Mouse (Mus musculus) testis, adult 2 months (tissue): ENCODE results near the gene Cib1. TPM values are rescaled to one million over a fixed set of nuclear protein-coding genes. Genes with fewer than 3 reads are reported as not detected.

Experiments
- H3K27ac ChIP-seq: fragments of 200-500 bp; 2 replicates; pipeline ENCODE4 v1.5.1; 2012; ENCODE audit warnings: low read depth, low read length; ENCODE audit not compliant: control insufficient read depth, insufficient read depth
- H3K27me3 ChIP-seq: fragments of 200-500 bp; 2 replicates; pipeline ENCODE4 v1.6.1; 2012; ENCODE audit warnings: mild to moderate bottlenecking, low read length, moderate library complexity; ENCODE audit not compliant: control insufficient read depth, insufficient read depth
- H3K36me3 ChIP-seq: fragments of 200-500 bp; 2 replicates; pipeline ENCODE4 v1.6.1; 2012; ENCODE audit warnings: mild to moderate bottlenecking, low read length; ENCODE audit not compliant: control insufficient read depth, insufficient read depth
- H3K4me1 ChIP-seq: fragments of 200-500 bp; 2 replicates; pipeline ENCODE4 v1.6.1; 2012; ENCODE audit warnings: low read length; ENCODE audit not compliant: control insufficient read depth, insufficient read depth
- H3K4me3 ChIP-seq: fragments of 200-500 bp; 2 replicates; pipeline ENCODE4 v1.5.1; 2012; ENCODE audit warnings: low read depth, mild to moderate bottlenecking, low read length, moderate library complexity, mixed read lengths; ENCODE audit not compliant: control insufficient read depth
- CTCF ChIP-seq: fragments of 200-500 bp; IDR thresholded peaks from 2 replicates; pipeline ENCODE4 v1.5.1; 2012; ENCODE audit warnings: low read depth, mild to moderate bottlenecking, inconsistent platforms, low read length, moderate library complexity; ENCODE audit not compliant: control insufficient read depth, insufficient read depth, insufficient replicate concordance
- POLR2A ChIP-seq: fragments of 200-500 bp; IDR thresholded peaks from 2 replicates; pipeline ENCODE4 v1.6.1; 2012; ENCODE audit warnings: low read depth, mild to moderate bottlenecking, inconsistent platforms, low read length, moderate library complexity; ENCODE audit not compliant: control insufficient read depth
- polyA plus RNA-seq: library from polyadenylated mRNA; depleted of rRNA; stranded (reverse); fragments of >200 nt; gene quantifications from 2 replicates; pipeline ENCODE4 v1.2.3, GENCODE M21; 2012

The Cib1 gene
- polyA plus RNA-seq, 1 experiment, result 411 TPM

DNA sequence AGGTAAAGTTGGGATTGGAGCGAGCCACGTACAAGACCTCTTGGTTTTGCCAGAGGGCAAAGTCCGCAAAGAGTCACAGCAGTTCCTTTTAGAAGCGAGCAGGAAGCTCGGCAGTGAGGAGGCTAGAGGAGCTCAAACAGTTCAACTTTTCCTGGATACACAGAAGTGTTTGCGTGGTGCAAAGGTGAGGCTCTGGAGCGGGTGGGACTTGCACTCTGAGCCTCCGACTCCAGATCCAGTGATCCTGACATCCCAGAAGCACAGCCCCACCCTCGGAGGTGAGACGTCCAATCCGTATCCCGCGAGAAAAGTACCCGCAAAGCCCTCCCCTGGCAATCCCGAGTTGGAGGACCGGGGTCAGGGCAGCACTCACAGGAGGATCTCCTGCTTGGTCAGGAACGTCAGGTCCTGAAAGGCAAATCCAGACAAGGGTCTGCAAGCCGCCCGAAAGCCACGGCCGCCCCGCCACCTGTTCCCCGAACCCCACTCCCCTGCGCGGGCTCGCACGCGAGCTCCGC lies 583 bp downstream of the Cib1 start:
- Histone ChIP-seq H3K4me3 (peak overlapping the region; percentile 97), H3K36me3 (no peaks in the 10 kb centered on the region; the same call in 1 of the 2 replicates), H3K27ac (peak overlapping the region; percentile 89), H3K4me1 (peaks cover 8% of the 10 kb centered on the region), H3K27me3 (no peaks in the 10 kb centered on the region)
- TF ChIP-seq CTCF (no peak), POLR2A (no peak)

DNA sequence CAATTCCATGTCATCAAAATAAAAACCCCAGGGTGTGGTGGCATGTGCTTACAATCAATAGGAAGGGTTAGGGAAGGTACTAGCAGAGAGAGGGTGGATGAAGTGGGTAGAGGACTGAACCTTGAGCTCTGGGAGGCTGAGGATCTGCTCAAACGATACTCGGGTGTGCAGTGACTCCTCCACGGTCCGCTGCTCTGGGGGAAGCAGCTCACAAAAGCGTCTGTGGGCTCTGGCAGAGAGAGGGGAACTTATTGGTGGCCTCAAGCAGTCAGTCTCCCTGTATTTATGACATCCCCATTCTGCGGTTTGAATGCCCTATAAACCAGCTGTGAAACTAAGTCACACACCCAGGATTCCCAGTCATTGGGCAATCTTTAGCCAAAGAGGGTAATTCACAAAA lies 2.4 kb downstream of the Cib1 start:
- no peak overlapping the region for H3K27ac ChIP-seq
- H3K36me3 ChIP-seq, result peaks cover 1% of the 10 kb centered on the region; the same call in 1 of the 2 replicates
- TF ChIP-seq POLR2A (no peak), CTCF (no peak)
- no peaks in the 10 kb centered on the region for H3K27me3 ChIP-seq
- H3K4me3 ChIP-seq, result no peak overlapping the region
- peaks cover 8% of the 10 kb centered on the region for H3K4me1 ChIP-seq

DNA sequence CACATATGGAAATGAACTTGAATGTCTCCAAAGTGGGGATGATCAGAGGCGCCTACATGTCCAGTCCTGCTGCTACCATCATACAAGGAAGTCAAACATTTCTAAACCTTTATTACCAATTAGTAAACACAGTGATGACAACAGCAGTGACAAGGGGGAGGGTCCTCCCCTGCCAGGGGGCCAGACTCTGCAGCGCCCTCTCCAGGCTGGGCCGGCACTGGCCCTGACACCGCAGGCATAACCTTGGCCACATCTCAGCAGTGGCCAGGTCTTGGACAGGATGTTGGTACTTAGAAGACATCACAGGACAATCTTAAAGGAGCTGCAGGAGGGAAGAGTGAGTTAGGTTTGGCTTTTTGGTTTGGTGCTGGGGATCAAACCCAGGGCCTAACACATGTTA lies 5.5 kb downstream of the Cib1 start:
- Histone ChIP-seq H3K4me3 (peak overlapping the region; percentile 71), H3K36me3 (peaks cover 1% of the 10 kb centered on the region; the same call in 1 of the 2 replicates), H3K27ac (no peak overlapping the region), H3K4me1 (peaks cover 4% of the 10 kb centered on the region), H3K27me3 (no peaks in the 10 kb centered on the region)
- TF ChIP-seq CTCF (peak; percentile 42; the same call in 1 of the 2 replicates), POLR2A (no peak)

DNA sequence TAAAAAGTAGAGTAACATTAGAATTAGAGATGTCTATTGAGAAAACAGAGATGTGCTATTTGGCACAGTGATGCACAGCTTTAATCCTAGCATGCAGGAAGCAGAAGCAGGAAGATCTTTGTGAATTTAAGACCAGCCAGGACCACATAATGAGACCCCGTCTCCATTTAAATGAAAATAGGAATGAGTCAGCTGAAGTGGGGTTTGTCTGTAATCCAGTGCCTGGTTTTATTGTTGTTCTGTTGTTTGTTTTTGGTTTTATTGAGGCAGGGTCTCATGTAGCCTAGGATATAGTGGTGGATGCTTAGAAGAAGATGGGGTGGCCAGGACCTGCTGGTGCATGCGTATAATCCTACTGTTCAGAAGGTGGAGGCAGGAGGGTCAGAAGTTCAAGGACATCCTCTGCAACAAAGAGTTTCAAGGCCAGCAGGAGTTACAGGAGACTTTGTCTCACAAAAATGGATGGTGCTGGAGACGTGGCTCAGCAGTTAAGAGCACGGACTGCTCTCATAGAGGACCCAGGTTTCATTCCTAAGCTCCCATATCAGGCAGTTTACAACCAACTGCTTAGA lies 11.3 kb downstream of the Cib1 start:
- TF ChIP-seq POLR2A, result no peak
- no peak for TF ChIP-seq CTCF
- H3K27ac ChIP-seq, result no peak overlapping the region
- H3K27me3 ChIP-seq, result no peaks in the 10 kb centered on the region
- no peaks in the 10 kb centered on the region for H3K4me1 ChIP-seq
- no peak overlapping the region for H3K4me3 ChIP-seq
- peaks cover 4% of the 10 kb centered on the region for H3K36me3 ChIP-seq

DNA sequence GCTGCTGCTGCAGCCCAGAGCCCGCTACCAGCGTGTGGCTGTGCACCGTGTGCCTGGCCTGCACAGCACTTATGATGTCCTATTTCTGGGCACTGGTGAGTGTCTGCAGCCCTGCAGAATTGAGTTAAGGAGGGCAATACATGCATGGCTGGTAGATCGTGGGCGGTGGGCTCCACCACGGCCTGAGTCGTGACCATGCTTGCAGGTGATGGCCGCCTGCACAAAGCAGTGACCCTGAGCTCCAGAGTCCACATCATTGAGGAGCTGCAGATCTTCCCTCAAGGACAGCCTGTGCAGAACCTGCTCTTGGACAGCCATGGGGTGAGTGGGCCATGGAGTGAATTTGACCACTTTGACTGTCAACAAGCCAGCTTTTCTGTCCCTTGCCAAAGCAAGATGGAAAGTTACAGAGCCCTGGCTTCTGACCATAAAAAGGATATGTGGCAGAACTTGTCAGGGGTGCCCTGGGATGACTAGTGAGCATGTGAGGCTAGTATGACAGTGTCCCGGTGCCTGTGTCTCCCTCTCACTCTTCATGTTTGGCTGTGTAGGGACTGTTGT lies 12.3 kb downstream of the Cib1 start:
- no peak overlapping the region for H3K4me3 ChIP-seq
- peaks cover 3% of the 10 kb centered on the region for H3K36me3 ChIP-seq
- no peaks in the 10 kb centered on the region for H3K27me3 ChIP-seq
- no peak overlapping the region for H3K27ac ChIP-seq
- no peak for TF ChIP-seq POLR2A
- TF ChIP-seq CTCF, result no peak
- H3K4me1 ChIP-seq, result no peaks in the 10 kb centered on the region

DNA sequence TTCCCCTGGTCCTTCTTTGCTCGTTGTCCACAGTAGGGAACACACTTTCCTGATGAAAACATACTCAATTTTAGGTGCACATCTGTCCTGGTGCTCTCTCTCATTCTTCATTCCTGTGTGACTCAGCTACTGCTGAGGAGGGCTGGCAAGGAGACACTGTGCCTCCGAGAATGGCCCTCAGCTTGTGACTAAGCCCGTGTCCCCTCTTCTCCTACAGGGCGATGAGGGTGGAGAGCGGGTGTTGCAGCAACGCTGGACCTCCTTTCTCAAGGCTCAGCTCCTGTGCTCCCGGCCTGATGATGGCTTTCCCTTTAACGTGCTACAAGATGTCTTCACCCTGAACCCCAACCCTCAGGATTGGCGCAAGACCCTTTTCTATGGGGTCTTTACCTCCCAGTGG lies 13.9 kb downstream of the Cib1 start:
- Histone ChIP-seq H3K27me3 (no peaks in the 10 kb centered on the region), H3K36me3 (peaks cover 3% of the 10 kb centered on the region), H3K4me1 (no peaks in the 10 kb centered on the region), H3K27ac (no peak overlapping the region), H3K4me3 (no peak overlapping the region)
- TF ChIP-seq POLR2A (no peak), CTCF (no peak)

DNA sequence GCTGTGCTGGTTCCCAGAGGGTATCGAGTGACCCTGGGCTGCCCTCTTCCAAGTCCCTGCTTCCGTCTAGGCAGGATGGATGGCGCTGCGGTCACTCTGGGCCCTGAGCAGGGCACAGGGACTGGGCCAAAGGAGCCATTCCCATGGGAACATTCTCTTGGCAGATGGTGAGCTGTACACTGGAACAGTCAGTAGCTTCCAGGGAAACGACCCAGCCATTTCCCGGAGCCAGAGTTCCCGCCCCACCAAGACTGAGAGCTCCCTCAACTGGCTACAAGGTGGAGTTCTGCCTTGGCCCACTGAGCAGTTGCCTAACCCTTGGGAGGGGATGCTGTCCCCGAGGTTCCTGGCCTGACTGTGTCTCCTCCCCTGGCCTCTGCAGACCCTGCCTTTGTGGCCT lies 16.0 kb downstream of the Cib1 start:
- no peaks in the 10 kb centered on the region for H3K27me3 ChIP-seq
- no peak for TF ChIP-seq CTCF
- TF ChIP-seq POLR2A, result no peak
- H3K36me3 ChIP-seq, result peaks cover 3% of the 10 kb centered on the region
- H3K4me1 ChIP-seq, result no peaks in the 10 kb centered on the region
- H3K27ac ChIP-seq, result no peak overlapping the region
- no peak overlapping the region for H3K4me3 ChIP-seq

DNA sequence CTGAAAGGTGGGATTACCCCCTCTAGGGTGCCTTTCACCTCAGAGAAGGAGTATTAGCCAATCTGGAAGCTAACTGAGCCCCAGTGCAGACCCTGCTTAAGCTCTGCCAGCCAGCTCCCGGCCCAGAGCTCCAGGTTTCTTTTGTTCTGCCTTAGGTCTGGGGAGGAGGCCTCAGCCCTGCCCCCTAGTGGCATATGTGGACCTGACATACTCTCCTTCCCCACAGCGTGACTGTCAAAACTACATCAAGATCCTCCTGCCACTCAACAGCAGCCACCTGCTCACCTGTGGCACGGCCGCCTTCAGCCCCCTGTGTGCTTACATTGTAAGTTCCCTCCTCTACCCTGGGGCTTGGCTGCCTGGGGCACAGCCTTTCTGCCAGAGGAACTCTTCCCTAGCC lies 17.2 kb downstream of the Cib1 start:
- no peaks in the 10 kb centered on the region for H3K4me1 ChIP-seq
- no peaks in the 10 kb centered on the region for H3K27me3 ChIP-seq
- H3K27ac ChIP-seq, result no peak overlapping the region
- TF ChIP-seq CTCF, result peak; percentile 78; the same call in 1 of the 2 replicates
- TF ChIP-seq POLR2A, result no peak
- H3K36me3 ChIP-seq, result no peaks in the 10 kb centered on the region; the same call in none of the 2 replicates
- no peak overlapping the region for H3K4me3 ChIP-seq
